In the genomic region with DNA sequence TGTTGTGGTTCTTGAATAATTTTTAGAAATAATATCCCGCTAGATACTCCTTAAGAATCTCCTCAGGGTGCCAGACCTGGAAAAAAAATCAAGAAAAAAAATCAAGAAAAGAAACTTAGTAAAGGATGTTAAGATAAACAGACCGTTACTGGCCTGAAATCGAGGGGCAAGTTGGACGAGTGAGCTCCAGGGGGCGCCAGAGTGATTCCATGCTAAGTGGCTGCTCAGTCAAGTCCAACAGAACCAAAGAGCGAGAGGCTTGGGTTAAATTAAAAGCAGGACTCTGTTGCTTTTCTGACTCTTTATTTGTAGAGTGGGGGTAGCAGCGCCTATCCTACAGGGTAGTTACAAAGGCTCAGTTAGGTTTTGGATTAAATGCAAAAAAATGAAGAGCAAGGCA, we compare ENCODE assay signal across 9 mouse cellular contexts. TPM values are rescaled to one million over a fixed set of nuclear protein-coding genes. Genes with fewer than 3 reads are reported as not detected.
DNase-seq lines count a peak whose midpoint lies in the region; ATAC-seq and TF ChIP-seq lines count a peak whose summit lies in the region.
"Had no signal": no experiment of that assay in that cellular context is flagged by ENCODE, and none has a peak within 500 bp of the region (broad histone marks: within the 10 kb centered on the region; RNA-seq: fewer than 3 reads in every experiment).

No protein-coding gene starts in this region.

- in situ Hi-C loops in ES-E14 (cut with MboI; ENCODE audit: low sequenced_read_pairs in 2 of 2, unreplicated experiment in 2 of 2): no loop called here

- peak; percentile 49 for DNase-seq in forebrain, embryonic 14.5 days (ENCODE audit: low spot score)
- no peak for DNase-seq in ES-E14 (ENCODE audit: low read depth, low spot score)
- DNase-seq in cerebellum, adult 9-10 months: peak; percentile 30
- peak; percentile 74 to 82 for DNase-seq in heart, postnatal 14 days
- DNase-seq in left cerebral cortex, postnatal 10 days (ENCODE audit: extremely low spot score in 1 of 2, low spot score in 2 of 2): peak; percentile 15 to 66
- DNase-seq in ovary, postnatal 14 days (ENCODE audit: low spot score): peak; percentile 60
- DNase-seq in urinary bladder, postnatal 25 days (ENCODE audit: low spot score): peak; percentile 66

- ATAC-seq in forebrain, embryonic 14.5 days: no peak
- ATAC-seq in forebrain, embryonic 15.5 days (replicated peaks): no peak

- no peak overlapping the region for H3K9ac ChIP-seq in forebrain, embryonic 14.5 days (ENCODE audit: low read length)
- no peak overlapping the region for H3K9ac ChIP-seq in forebrain, embryonic 15.5 days (replicated peaks)
- H3K9ac ChIP-seq in ES-E14 (ENCODE audit: insufficient read depth, low read depth, low read length, poor library complexity, severe bottlenecking): no peak overlapping the region

- H3K36me3 ChIP-seq in forebrain, embryonic 14.5 days (ENCODE audit: control insufficient read depth, insufficient read depth, low read length): no peaks in the 10 kb centered on the region
- no peaks in the 10 kb centered on the region for H3K36me3 ChIP-seq in forebrain, embryonic 15.5 days
- no peaks in the 10 kb centered on the region for H3K36me3 ChIP-seq in ES-E14 (ENCODE audit: control insufficient read depth, insufficient read depth, low read length, poor library complexity, severe bottlenecking)

- no peaks in the 10 kb centered on the region for H3K27me3 ChIP-seq in forebrain, embryonic 14.5 days (replicated peaks; ENCODE audit: control insufficient read depth, insufficient read depth, low read length)
- H3K27me3 ChIP-seq in forebrain, embryonic 15.5 days: no peaks in the 10 kb centered on the region

- H3K4me1 ChIP-seq in forebrain, embryonic 14.5 days (ENCODE audit: control insufficient read depth, insufficient read depth, low read length): no peaks in the 10 kb centered on the region
- H3K4me1 ChIP-seq in forebrain, embryonic 15.5 days: no peaks in the 10 kb centered on the region
- H3K4me1 ChIP-seq in ES-E14 (ENCODE audit: control insufficient read depth in 2 of 2, insufficient read depth in 2 of 2, low read length in 2 of 2, poor library complexity in 1 of 2): no peaks in the 10 kb centered on the region

- no peak overlapping the region for H3K4me3 ChIP-seq in forebrain, embryonic 14.5 days (ENCODE audit: low read depth, low read length)
- no peak overlapping the region for H3K4me3 ChIP-seq in forebrain, embryonic 15.5 days
- H3K4me3 ChIP-seq in ES-E14 (ENCODE audit: insufficient read depth in 1 of 2, low read depth in 1 of 2, low read length in 2 of 2, poor library complexity in 1 of 2, severe bottlenecking in 1 of 2): no peak overlapping the region

- no peak overlapping the region for H3K27ac ChIP-seq in forebrain, embryonic 14.5 days (ENCODE audit: low read depth, low read length)
- H3K27ac ChIP-seq in forebrain, embryonic 15.5 days (replicated peaks): no peak overlapping the region
- H3K27ac ChIP-seq in ES-E14 (ENCODE audit: insufficient read depth, low read depth, low read length, poor library complexity, severe bottlenecking): no peak overlapping the region

- no peaks in the 10 kb centered on the region for H3K9me3 ChIP-seq in forebrain, embryonic 14.5 days (replicated peaks; ENCODE audit: control insufficient read depth, low read length)
- no peaks in the 10 kb centered on the region for H3K9me3 ChIP-seq in forebrain, embryonic 15.5 days
- no peaks in the 10 kb centered on the region for H3K9me3 ChIP-seq in ES-E14 (ENCODE audit: control insufficient read depth, insufficient read depth, low read depth, low read length)

- intact Hi-C loops in heart, postnatal 14 days (cut with DNase I): loop anchor here (1.0 to 10.0 kb wide), 4 partner anchors 90 to 1288 kb away; partner anchors contain the start of gene Tmprss5
- intact Hi-C loops in left cerebral cortex, postnatal 10 days (cut with DNase I): loop anchor here (5.0 to 10.0 kb wide), 2 partner anchors 162 to 240 kb away; partner anchors contain the start of genes Tmprss5 and Ttc12

- 36% methylated on average over 7 of the region's 7 CpGs for WGBS in forebrain, embryonic 14.5 days
- WGBS in forebrain, embryonic 15.5 days: 35% methylated on average over 7 of the region's 7 CpGs

- no peak overlapping the region for H3K4me2 ChIP-seq in forebrain, embryonic 14.5 days (ENCODE audit: low read length)
- H3K4me2 ChIP-seq in forebrain, embryonic 15.5 days (replicated peaks): no peak overlapping the region

TF ChIP-seq in ES-E14, 5 proteins besides CTCF, POLR2A, EP300 and RAD21:
- TF ChIP-seq ZC3H11A (IDR thresholded peaks at IDR 0.05; ENCODE audit: borderline replicate concordance, low read depth, low read length) (peak; percentile 37; the same call in 1 of the 2 replicates), CHD2 (IDR thresholded peaks at IDR 0.05; ENCODE audit: low read depth, low read length) (no peak), ZNF384 (IDR thresholded peaks at IDR 0.05; ENCODE audit: low read depth, low read length) (no peak), MAFK (IDR thresholded peaks at IDR 0.05; ENCODE audit: insufficient read depth, low read depth, low read length) (no peak)

RNA-seq across cellular contexts. Expression of gene Gm4894, which starts 3.5 kb away (rescaled TPM):
- not detected in 2 replicates for polyA plus RNA-seq in forebrain, embryonic 14.5 days (2014; fragmentation: Nextera tagmentation; extraction: Ambion mirVana)
- not detected in 2 replicates for polyA plus RNA-seq in forebrain, embryonic 15.5 days (2015; fragmentation: Nextera tagmentation; extraction: Ambion mirVana)
- not detected in 2 replicates for total RNA-seq in ES-E14 (2012; rRNA removed)
- not detected for total RNA-seq in heart, postnatal 14 days (2021)
- total RNA-seq in left cerebral cortex, postnatal 10 days (2021): not detected
- total RNA-seq: left cerebral cortex, adult 8-10 months had no signal
